Mouse (Mus musculus): ENCODE measurements at regions not wholly inside any gene's neighbourhood (a gene's known extent, or its start where the extent isn't known, plus 50 kb on each side); places are given as distances from the start of the nearest gene placed in this dataset.

GRCm38 (mm10) chr3:159689743-159690142 is 90.8 kb downstream of the Rpe65 start:
- Histone ChIP-seq H3K4me2 (ENCODE audit: low read depth, low read length) (no peak overlapping the region), H3K4me1 (ENCODE audit: control insufficient read depth, low read depth, low read length) (no peaks in the 10 kb centered on the region), H3K36me3 (ENCODE audit: control insufficient read depth, insufficient read depth) (no peaks in the 10 kb centered on the region), H3K9ac (ENCODE audit: low read depth, low read length) (no peak overlapping the region), H3K4me3 (ENCODE audit: low read depth, low read length) (no peak overlapping the region), H3K27me3 (ENCODE audit: control insufficient read depth, insufficient read depth, low read depth, low read length) (no peaks in the 10 kb centered on the region), H3K9me3 (replicated peaks; ENCODE audit: control insufficient read depth, low read length) (no peaks in the 10 kb centered on the region), H3K27ac (ENCODE audit: low read length) (no peak overlapping the region)
- no peak for ATAC-seq (ENCODE audit: low read depth)

GRCm38 (mm10) chr3:159724340-159725119 is 114.9 kb upstream of the Wls start:
- WGBS (ENCODE audit: insufficient replicate concordance), result 15% methylated on average over 2 of the region's 2 CpGs
- Histone ChIP-seq H3K4me3 (ENCODE audit: low read depth, low read length) (no peak overlapping the region), H3K27me3 (ENCODE audit: control insufficient read depth, insufficient read depth, low read depth, low read length) (no peaks in the 10 kb centered on the region), H3K36me3 (ENCODE audit: control insufficient read depth, insufficient read depth) (no peaks in the 10 kb centered on the region), H3K9ac (ENCODE audit: low read depth, low read length) (no peak overlapping the region), H3K9me3 (replicated peaks; ENCODE audit: control insufficient read depth, low read length) (no peaks in the 10 kb centered on the region), H3K4me2 (ENCODE audit: low read depth, low read length) (no peak overlapping the region), H3K4me1 (ENCODE audit: control insufficient read depth, low read depth, low read length) (no peaks in the 10 kb centered on the region), H3K27ac (ENCODE audit: low read length) (no peak overlapping the region)
- ATAC-seq (ENCODE audit: low read depth), result no peak

GRCm38 (mm10) chr3:159732201-159732600 is 107.3 kb upstream of the Wls start:
- WGBS (ENCODE audit: insufficient replicate concordance), result 50% methylated on average over 1 of the region's 1 CpGs
- no peaks in the 10 kb centered on the region for H3K4me1 ChIP-seq (ENCODE audit: control insufficient read depth, low read depth, low read length)

GRCm38 (mm10) chr3:159733141-159733540 is 106.3 kb upstream of the Wls start:
- H3K27me3 ChIP-seq (ENCODE audit: control insufficient read depth, insufficient read depth, low read depth, low read length), result no peaks in the 10 kb centered on the region
- ATAC-seq (ENCODE audit: low read depth), result no peak
- no peak overlapping the region for H3K9ac ChIP-seq (ENCODE audit: low read depth, low read length)
- H3K9me3 ChIP-seq (replicated peaks; ENCODE audit: control insufficient read depth, low read length), result no peaks in the 10 kb centered on the region
- no peaks in the 10 kb centered on the region for H3K4me1 ChIP-seq (ENCODE audit: control insufficient read depth, low read depth, low read length)
- no peak overlapping the region for H3K4me3 ChIP-seq (ENCODE audit: low read depth, low read length)
- H3K36me3 ChIP-seq (ENCODE audit: control insufficient read depth, insufficient read depth), result no peaks in the 10 kb centered on the region
- H3K4me2 ChIP-seq (ENCODE audit: low read depth, low read length), result no peak overlapping the region
- H3K27ac ChIP-seq (ENCODE audit: low read length), result no peak overlapping the region

More at GRCm38 (mm10) chr3:159732201-159732600, 107.3 kb upstream of the Wls start:
- no peak overlapping the region for H3K9ac ChIP-seq (ENCODE audit: low read depth, low read length)
- H3K4me2 ChIP-seq (ENCODE audit: low read depth, low read length), result no peak overlapping the region
- no peak overlapping the region for H3K27ac ChIP-seq (ENCODE audit: low read length)
- no peak for ATAC-seq (ENCODE audit: low read depth)
- no peak overlapping the region for H3K4me3 ChIP-seq (ENCODE audit: low read depth, low read length)
- no peaks in the 10 kb centered on the region for H3K36me3 ChIP-seq (ENCODE audit: control insufficient read depth, insufficient read depth)
- H3K27me3 ChIP-seq (ENCODE audit: control insufficient read depth, insufficient read depth, low read depth, low read length), result no peaks in the 10 kb centered on the region
- no peaks in the 10 kb centered on the region for H3K9me3 ChIP-seq (replicated peaks; ENCODE audit: control insufficient read depth, low read length)

- no peak overlapping the region for H3K9ac ChIP-seq (ENCODE audit: low read depth, low read length)
- 82% methylated on average over 1 of the region's 1 CpGs for WGBS (ENCODE audit: insufficient replicate concordance)
- no peaks in the 10 kb centered on the region for H3K4me1 ChIP-seq (ENCODE audit: control insufficient read depth, low read depth, low read length)
- H3K36me3 ChIP-seq (ENCODE audit: control insufficient read depth, insufficient read depth), result no peaks in the 10 kb centered on the region
- no peak overlapping the region for H3K4me3 ChIP-seq (ENCODE audit: low read depth, low read length)
- H3K27me3 ChIP-seq (ENCODE audit: control insufficient read depth, insufficient read depth, low read depth, low read length), result no peaks in the 10 kb centered on the region
- no peak overlapping the region for H3K27ac ChIP-seq (ENCODE audit: low read length)
- no peak overlapping the region for H3K4me2 ChIP-seq (ENCODE audit: low read depth, low read length)
- ATAC-seq (ENCODE audit: low read depth), result no peak
- no peaks in the 10 kb centered on the region for H3K9me3 ChIP-seq (replicated peaks; ENCODE audit: control insufficient read depth, low read length)
These were observed 104.9 kb upstream of the Wls start for GRCm38 (mm10) chr3:159734547-159734946.

- Histone ChIP-seq H3K27me3 (ENCODE audit: control insufficient read depth, insufficient read depth, low read depth, low read length) (no peaks in the 10 kb centered on the region), H3K4me1 (ENCODE audit: control insufficient read depth, low read depth, low read length) (no peaks in the 10 kb centered on the region), H3K4me2 (ENCODE audit: low read depth, low read length) (no peak overlapping the region), H3K9ac (ENCODE audit: low read depth, low read length) (no peak overlapping the region), H3K9me3 (replicated peaks; ENCODE audit: control insufficient read depth, low read length) (no peaks in the 10 kb centered on the region), H3K4me3 (ENCODE audit: low read depth, low read length) (no peak overlapping the region), H3K36me3 (ENCODE audit: control insufficient read depth, insufficient read depth) (no peaks in the 10 kb centered on the region), H3K27ac (ENCODE audit: low read length) (no peak overlapping the region)
- 8% methylated on average over 1 of the region's 1 CpGs for WGBS (ENCODE audit: insufficient replicate concordance)
- ATAC-seq (ENCODE audit: low read depth), result peak; percentile 64
These were observed 103.4 kb upstream of the Wls start for GRCm38 (mm10) chr3:159736070-159736469.

GRCm38 (mm10) chr3:159740600-159741279 is 98.7 kb upstream of the Wls start:
- Histone ChIP-seq H3K4me2 (ENCODE audit: low read depth, low read length) (no peak overlapping the region), H3K4me3 (ENCODE audit: low read depth, low read length) (no peak overlapping the region), H3K9ac (ENCODE audit: low read depth, low read length) (no peak overlapping the region), H3K4me1 (ENCODE audit: control insufficient read depth, low read depth, low read length) (no peaks in the 10 kb centered on the region), H3K9me3 (replicated peaks; ENCODE audit: control insufficient read depth, low read length) (no peaks in the 10 kb centered on the region), H3K27ac (ENCODE audit: low read length) (no peak overlapping the region), H3K27me3 (ENCODE audit: control insufficient read depth, insufficient read depth, low read depth, low read length) (no peaks in the 10 kb centered on the region), H3K36me3 (ENCODE audit: control insufficient read depth, insufficient read depth) (no peaks in the 10 kb centered on the region)
- ATAC-seq (ENCODE audit: low read depth), result no peak
- WGBS (ENCODE audit: insufficient replicate concordance), result 30% methylated on average over 5 of the region's 5 CpGs

GRCm38 (mm10) chr3:159741816-159742215 is 97.7 kb upstream of the Wls start:
- Histone ChIP-seq H3K4me2 (ENCODE audit: low read depth, low read length) (no peak overlapping the region), H3K4me1 (ENCODE audit: control insufficient read depth, low read depth, low read length) (no peaks in the 10 kb centered on the region), H3K4me3 (ENCODE audit: low read depth, low read length) (no peak overlapping the region), H3K9me3 (replicated peaks; ENCODE audit: control insufficient read depth, low read length) (no peaks in the 10 kb centered on the region), H3K36me3 (ENCODE audit: control insufficient read depth, insufficient read depth) (no peaks in the 10 kb centered on the region), H3K9ac (ENCODE audit: low read depth, low read length) (no peak overlapping the region), H3K27me3 (ENCODE audit: control insufficient read depth, insufficient read depth, low read depth, low read length) (no peaks in the 10 kb centered on the region), H3K27ac (ENCODE audit: low read length) (no peak overlapping the region)
- ATAC-seq (ENCODE audit: low read depth), result no peak

GRCm38 (mm10) chr3:159759740-159760139 is 79.7 kb upstream of the Wls start:
- Histone ChIP-seq H3K27ac (ENCODE audit: low read length) (no peak overlapping the region), H3K27me3 (ENCODE audit: control insufficient read depth, insufficient read depth, low read depth, low read length) (no peaks in the 10 kb centered on the region), H3K9ac (ENCODE audit: low read depth, low read length) (no peak overlapping the region), H3K4me3 (ENCODE audit: low read depth, low read length) (no peak overlapping the region), H3K9me3 (replicated peaks; ENCODE audit: control insufficient read depth, low read length) (no peaks in the 10 kb centered on the region), H3K4me1 (ENCODE audit: control insufficient read depth, low read depth, low read length) (no peaks in the 10 kb centered on the region), H3K4me2 (ENCODE audit: low read depth, low read length) (no peak overlapping the region), H3K36me3 (ENCODE audit: control insufficient read depth, insufficient read depth) (no peaks in the 10 kb centered on the region)
- ATAC-seq (ENCODE audit: low read depth), result no peak
- 29% methylated on average over 1 of the region's 1 CpGs for WGBS (ENCODE audit: insufficient replicate concordance)

All from liver, embryonic 16.5 days (tissue).